Mouse (Mus musculus) thymus, adult 2 months (tissue): Measurements from ENCODE around the gene Cyp2c70.

Source experiments
- CTCF ChIP-seq: fragments of 200-500 bp; IDR thresholded peaks from 2 replicates; pipeline ENCODE4 v1.5.1; 2012; ENCODE audit warnings: mild to moderate bottlenecking, control low read depth, low read length, moderate library complexity, borderline replicate concordance; ENCODE audit not compliant: control insufficient read depth, poor library complexity, insufficient read depth; ENCODE audit errors: extremely low read depth
- POLR2A ChIP-seq: fragments of 200-500 bp; IDR thresholded peaks from 2 replicates; pipeline ENCODE4 v1.6.1; 2012; ENCODE audit warnings: mild to moderate bottlenecking, low read length, control low read depth, moderate library complexity; ENCODE audit not compliant: control insufficient read depth, poor library complexity, insufficient read depth; ENCODE audit errors: extremely low read depth

DNA sequence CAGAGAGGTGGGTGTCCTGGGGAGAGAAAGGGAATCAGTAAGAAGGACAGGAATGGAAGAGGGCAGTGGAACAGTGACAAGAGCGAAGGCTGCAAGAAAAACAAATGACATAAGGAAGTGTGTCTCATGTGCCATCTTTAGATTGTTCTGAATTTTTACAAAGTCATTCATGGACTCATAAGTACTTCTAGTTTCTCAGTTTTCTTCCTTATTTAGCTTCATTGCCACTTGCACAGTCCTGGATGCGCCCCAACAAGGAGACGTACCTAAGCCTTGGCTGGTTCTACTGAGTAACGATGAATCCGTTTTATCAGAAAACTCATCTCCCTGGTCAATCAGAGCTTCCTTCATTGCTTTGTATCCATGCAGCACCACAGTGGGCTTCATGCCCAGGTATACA lies 3.5 kb downstream of the Cyp2c70 start:
- TF ChIP-seq CTCF (no peak), POLR2A (no peak)
